Mouse (Mus musculus) heart, postnatal 0 days (tissue): Measurements from ENCODE around the gene C1s2.
"Not testable (repeated sequence)": the region's sequence is repeated elsewhere in the genome, so short reads cannot be mapped to it uniquely, and the experiment has no call there.

Experiments
- CTCF ChIP-seq: IDR thresholded peaks from 2 replicates; pipeline ENCODE4 v1.5.1; 2016; ENCODE audit warnings: antibody characterized with exemption, control low read depth, low read depth
- EP300 ChIP-seq: IDR thresholded peaks from 2 replicates; pipeline ENCODE4 v1.6.1; 2016; ENCODE audit warnings: antibody characterized with exemption, low read depth

GRCm38 (mm10) chr6:124636858-124637460, 1.1 kb upstream of the C1s2 start:
- TF ChIP-seq CTCF, EP300: not testable (repeated sequence)
